Mouse (Mus musculus) forebrain, embryonic 14.5 days (tissue): Measurements from ENCODE around the gene Fosb. TPM values are rescaled to one million over a fixed set of nuclear protein-coding genes. Genes with fewer than 3 reads are reported as not detected.

Experiments
- ATAC-seq: fragments of 200-750 bp; cut with Nextera tagmentation; 2 replicates; pipeline ENCODE4 v1.8.0; 2017; ENCODE audit warnings: mild to moderate bottlenecking, moderate library complexity
- DNase-seq: peaks from one replicate; pipeline ENCODE4 v3.0.0-alpha.2; 2015; ENCODE audit warnings: low spot score
- H3K27ac ChIP-seq: fragments of 300-500 bp; sonication (generic); 2 replicates; pipeline ENCODE4 v1.5.1; 2014; ENCODE audit warnings: low read depth, mild to moderate bottlenecking, control low read depth, low read length, moderate library complexity
- H3K27me3 ChIP-seq: fragments of 300-500 bp; sonication (generic); replicated peaks from 2 replicates; pipeline ENCODE4 v1.6.1; 2014; ENCODE audit warnings: low read length, control low read depth, mixed read lengths; ENCODE audit not compliant: control insufficient read depth, insufficient read depth
- H3K36me3 ChIP-seq: fragments of 300-500 bp; sonication (generic); 2 replicates; pipeline ENCODE4 v1.6.1; 2014; ENCODE audit warnings: low read length, control low read depth; ENCODE audit not compliant: control insufficient read depth, insufficient read depth
- H3K4me1 ChIP-seq: fragments of 300-500 bp; sonication (generic); 2 replicates; pipeline ENCODE4 v1.6.1; 2014; ENCODE audit warnings: antibody characterized with exemption, low read length, control low read depth; ENCODE audit not compliant: control insufficient read depth, insufficient read depth
- H3K4me2 ChIP-seq: fragments of 300-500 bp; sonication (generic); 2 replicates; pipeline ENCODE4 v1.6.1; 2014; ENCODE audit warnings: mild to moderate bottlenecking, control low read depth, low read length
- H3K4me3 ChIP-seq: fragments of 300-500 bp; sonication (generic); 2 replicates; pipeline ENCODE4 v1.5.1; 2014; ENCODE audit warnings: low read depth, low read length, control low read depth
- H3K9ac ChIP-seq: fragments of 300-500 bp; sonication (generic); 2 replicates; pipeline ENCODE4 v1.6.1; 2014; ENCODE audit warnings: mild to moderate bottlenecking, low read length, control low read depth, moderate library complexity
- H3K9me3 ChIP-seq: fragments of 300-500 bp; sonication (generic); replicated peaks from 2 replicates; pipeline ENCODE4 v1.6.1; 2016; ENCODE audit warnings: low read length, control low read depth, mixed read lengths; ENCODE audit not compliant: control insufficient read depth
- WGBS: fragments of 180-500 bp; shearing (Covaris S2); extraction: QIAGEN DNeasy Blood & Tissue Kit; methylation state at CpG from one replicate; pipeline ENCODE4 v1.1.7; 2014; 5-methylcytosine and 5-hydroxymethylcytosine counted together
- polyA plus RNA-seq: library from polyadenylated mRNA; unstranded; fragments of >200 nt; fragmentation: Nextera tagmentation; extraction: Ambion mirVana; gene quantifications from 2 replicates; pipeline ENCODE4 v1.2.1, GENCODE M21; 2014

Gene Fosb
- polyA plus RNA-seq, 1 experiment from 2014 or later = not detected

GRCm38 (mm10) chr7:19270509-19271237 lies 39.2 kb downstream of the Fosb start:
- Histone ChIP-seq H3K4me2 (peak overlapping the region; percentile 96), H3K9me3 (no peaks in the 10 kb centered on the region), H3K9ac (peak overlapping the region; percentile 89), H3K4me3 (peak overlapping the region; percentile 94), H3K4me1 (peaks cover 18% of the 10 kb centered on the region), H3K27ac (0 out of 2 replicates have a peak overlapping the region, but pooled peaks have one; percentile 77), H3K27me3 (no peaks in the 10 kb centered on the region), H3K36me3 (peaks cover 5% of the 10 kb centered on the region; the same call in 1 of the 2 replicates)
- DNase-seq = no peak
- ATAC-seq = no peak
- WGBS = 1% methylated on average over 16 of the region's 21 CpGs

- Histone ChIP-seq H3K9me3 (no peaks in the 10 kb centered on the region), H3K9ac (peak overlapping the region; percentile 89), H3K4me2 (peak overlapping the region; percentile 96), H3K27me3 (no peaks in the 10 kb centered on the region), H3K36me3 (peaks cover 6% of the 10 kb centered on the region; the same call in 1 of the 2 replicates), H3K4me3 (peak overlapping the region; percentile 94), H3K4me1 (peaks cover 18% of the 10 kb centered on the region), H3K27ac (peak overlapping the region; percentile 39; the same call in 1 of the 2 replicates)
- DNase-seq (no peak), ATAC-seq (no peak)
- WGBS = 3% methylated on average over 19 of the region's 19 CpGs
These were observed 40.0 kb downstream of the Fosb start for GRCm38 (mm10) chr7:19269721-19270441.

- no peaks in the 10 kb centered on the region for H3K27me3 ChIP-seq
- 59% methylated on average over 10 of the region's 10 CpGs for WGBS
- H3K4me1 ChIP-seq = peaks cover 18% of the 10 kb centered on the region
- H3K9ac ChIP-seq = peak overlapping the region; percentile 89
- no peaks in the 10 kb centered on the region for H3K9me3 ChIP-seq
- H3K4me2 ChIP-seq = peak overlapping the region; percentile 96
- ATAC-seq = no peak
- peak overlapping the region; percentile 39; the same call in 1 of the 2 replicates for H3K27ac ChIP-seq
- DNase-seq = no peak
- H3K4me3 ChIP-seq = peak overlapping the region; percentile 94
- H3K36me3 ChIP-seq = peaks cover 13% of the 10 kb centered on the region
These were observed 40.7 kb downstream of the Fosb start for GRCm38 (mm10) chr7:19268993-19269681.

- no peak overlapping the region for H3K27ac ChIP-seq
- peaks cover 31% of the 10 kb centered on the region for H3K36me3 ChIP-seq
- whole genome bisulfite sequencing = 80% methylated on average over 10 of the region's 10 CpGs
- no peaks in the 10 kb centered on the region for H3K9me3 ChIP-seq
- H3K9ac ChIP-seq = no peak overlapping the region
- no peaks in the 10 kb centered on the region for H3K27me3 ChIP-seq
- H3K4me1 ChIP-seq = peaks cover 18% of the 10 kb centered on the region
- DNase-seq = no peak
- ATAC-seq = no peak
- no peak overlapping the region for H3K4me2 ChIP-seq
- no peak overlapping the region for H3K4me3 ChIP-seq
These were observed 42.8 kb downstream of the Fosb start for GRCm38 (mm10) chr7:19267051-19267450.

GRCm38 (mm10) chr7:19265928-19266822 lies 43.7 kb downstream of the Fosb start:
- Histone ChIP-seq H3K4me2 (no peak overlapping the region), H3K4me1 (peaks cover 18% of the 10 kb centered on the region), H3K9me3 (no peaks in the 10 kb centered on the region), H3K9ac (no peak overlapping the region), H3K4me3 (no peak overlapping the region), H3K27ac (no peak overlapping the region), H3K36me3 (peaks cover 38% of the 10 kb centered on the region), H3K27me3 (no peaks in the 10 kb centered on the region)
- DNase-seq (no peak), ATAC-seq (no peak)
- 82% methylated on average over 10 of the region's 10 CpGs for WGBS

DNA sequence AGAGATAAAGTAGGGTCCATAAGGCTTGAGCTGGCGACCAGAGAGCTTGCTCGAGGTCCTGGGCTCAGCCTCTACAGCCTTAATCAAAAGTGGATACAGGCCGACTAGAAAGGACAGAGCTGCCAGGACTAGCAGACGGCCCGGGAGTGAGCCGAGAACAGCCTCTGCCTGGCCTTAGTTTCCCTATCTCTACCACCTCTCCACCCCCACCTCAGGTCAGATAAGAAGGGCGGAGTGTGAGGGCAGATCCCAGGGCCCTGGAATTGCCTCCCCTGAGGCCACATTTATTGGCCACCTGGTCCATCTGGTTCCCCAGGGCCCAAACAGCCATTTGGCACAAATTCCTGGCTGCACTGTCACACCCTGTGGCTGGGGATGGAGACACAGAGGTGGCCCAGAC lies 44.7 kb downstream of the Fosb start:
- no peaks in the 10 kb centered on the region for H3K27me3 ChIP-seq
- no peaks in the 10 kb centered on the region for H3K9me3 ChIP-seq
- no peak overlapping the region for H3K4me2 ChIP-seq
- no peak overlapping the region for H3K4me3 ChIP-seq
- peaks cover 10% of the 10 kb centered on the region for H3K4me1 ChIP-seq
- no peak for ATAC-seq
- no peak for DNase-seq
- 85% methylated on average over 7 of the region's 7 CpGs for WGBS
- no peak overlapping the region for H3K27ac ChIP-seq
- H3K9ac ChIP-seq = no peak overlapping the region
- H3K36me3 ChIP-seq = peaks cover 48% of the 10 kb centered on the region

- no peak for DNase-seq
- H3K4me2 ChIP-seq = no peak overlapping the region
- H3K4me3 ChIP-seq = no peak overlapping the region
- no peaks in the 10 kb centered on the region for H3K9me3 ChIP-seq
- H3K27me3 ChIP-seq = no peaks in the 10 kb centered on the region
- no peak overlapping the region for H3K9ac ChIP-seq
- no peak for ATAC-seq
- 82% methylated on average over 3 of the region's 3 CpGs for WGBS
- H3K27ac ChIP-seq = no peak overlapping the region
- H3K4me1 ChIP-seq = no peaks in the 10 kb centered on the region
- H3K36me3 ChIP-seq = peaks cover 69% of the 10 kb centered on the region
These were observed 51.5 kb downstream of the Fosb start for GRCm38 (mm10) chr7:19258336-19258735.

DNA sequence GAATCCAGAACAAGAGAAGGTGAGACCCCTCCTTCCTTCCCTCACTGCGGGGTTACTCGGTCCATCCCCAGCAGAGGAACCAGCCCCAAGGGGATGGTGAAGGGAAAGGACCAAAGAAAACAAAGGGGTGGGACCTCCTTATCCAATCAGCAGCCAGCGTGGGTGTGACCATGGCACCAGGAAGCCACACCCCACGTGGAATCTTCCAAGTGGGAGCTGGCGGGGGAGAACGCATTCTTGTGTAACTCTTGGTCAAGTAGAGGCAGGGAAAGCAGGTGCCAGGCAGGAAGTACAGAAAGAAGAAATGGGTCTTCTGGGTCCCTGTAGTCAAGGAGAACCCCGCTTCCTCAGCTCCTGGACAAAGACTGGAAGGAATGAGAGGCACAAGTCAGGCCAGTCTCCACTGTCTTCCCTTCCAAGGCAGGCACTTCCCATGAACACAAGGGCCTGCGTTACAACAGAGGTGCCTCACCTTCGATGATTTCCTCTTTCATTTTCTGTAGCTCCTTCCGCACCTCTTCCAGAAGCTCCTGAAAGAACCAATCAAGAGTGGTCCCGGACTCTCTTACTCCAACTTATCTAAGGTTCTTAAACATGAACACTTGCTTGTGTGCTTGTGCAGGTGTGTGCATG lies 52.3 kb downstream of the Fosb start:
- Histone ChIP-seq H3K4me2 (no peak overlapping the region), H3K4me3 (no peak overlapping the region), H3K9me3 (no peaks in the 10 kb centered on the region), H3K36me3 (peaks cover 61% of the 10 kb centered on the region), H3K27me3 (no peaks in the 10 kb centered on the region), H3K4me1 (no peaks in the 10 kb centered on the region), H3K27ac (no peak overlapping the region), H3K9ac (no peak overlapping the region)
- ATAC-seq (peak; percentile 83), DNase-seq (peak; percentile 72)
- WGBS = 31% methylated on average over 11 of the region's 11 CpGs
